Mouse (Mus musculus) neural tube, embryonic 10.5 days (tissue): Measurements from ENCODE around the gene Atrnl1.

Source experiments
- DNase-seq: peaks from one replicate; pipeline ENCODE4 v3.0.0-alpha.2; 2017; ENCODE audit warnings: low spot score; ENCODE audit errors: extremely low spot score

The Atrnl1 gene

DNA sequence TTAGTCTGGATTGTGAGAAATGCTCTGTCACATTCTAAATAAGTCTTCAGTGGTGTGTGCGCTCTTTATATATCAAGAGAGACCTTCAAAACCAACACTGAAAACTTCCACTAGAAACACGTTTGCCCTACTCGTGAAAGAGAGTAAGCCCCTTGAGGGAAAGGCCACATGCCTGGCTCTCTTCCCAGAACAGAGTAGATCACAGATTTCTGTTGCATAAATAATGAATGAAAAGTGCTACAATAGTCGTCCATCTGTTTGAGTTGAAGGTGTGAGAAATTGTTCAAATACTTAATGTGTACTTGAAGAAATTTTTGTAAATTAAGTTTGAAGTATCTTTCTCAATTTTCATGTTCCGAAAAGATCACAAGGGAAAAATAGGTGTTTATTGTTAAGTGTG lies 312.2 kb downstream of the Atrnl1 start:
- DNase-seq: no peak

DNA sequence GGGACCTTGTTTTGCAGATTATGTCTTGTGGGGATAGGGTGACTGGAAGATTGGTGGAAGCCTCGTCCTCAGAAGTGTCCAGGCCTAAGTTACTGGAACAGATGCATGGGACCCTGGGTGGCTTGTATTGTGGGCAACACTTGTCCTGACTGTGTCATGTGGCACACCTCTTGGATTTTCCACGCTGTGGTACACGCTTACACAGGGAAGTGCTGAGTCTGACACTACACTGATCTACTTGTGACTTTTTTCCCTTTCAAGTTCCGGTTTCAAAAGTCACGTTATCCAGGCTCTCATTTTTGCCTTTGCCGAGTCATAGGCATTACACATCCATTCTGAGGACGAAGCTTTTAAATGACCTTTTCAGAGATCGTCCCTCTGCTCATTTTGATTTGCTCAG lies 314.0 kb downstream of the Atrnl1 start:
- no peak for DNase-seq

DNA sequence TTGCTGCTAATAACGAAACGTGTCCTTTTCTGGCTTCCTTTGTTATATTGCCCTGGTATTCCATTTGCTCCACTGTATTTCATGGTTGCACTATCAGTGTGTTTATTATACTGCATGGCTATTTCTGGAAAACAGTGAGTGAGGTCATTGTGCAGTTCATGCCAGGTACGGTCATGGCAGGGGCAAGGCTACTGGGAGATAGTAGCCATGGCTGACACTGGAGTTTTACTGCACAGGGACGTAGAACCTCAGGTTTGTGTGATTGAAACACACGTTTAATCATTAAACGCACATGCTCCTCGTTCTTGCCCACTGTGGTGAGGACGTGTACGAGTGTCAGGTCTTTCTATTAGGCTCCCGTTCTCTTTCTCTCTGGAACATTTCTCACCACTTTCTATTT lies 314.8 kb downstream of the Atrnl1 start:
- DNase-seq: no peak

- DNase-seq: peak; percentile 27
These were observed 315.5 kb downstream of the Atrnl1 start for GRCm38 (mm10) chr19:57926164-57926860.

DNA sequence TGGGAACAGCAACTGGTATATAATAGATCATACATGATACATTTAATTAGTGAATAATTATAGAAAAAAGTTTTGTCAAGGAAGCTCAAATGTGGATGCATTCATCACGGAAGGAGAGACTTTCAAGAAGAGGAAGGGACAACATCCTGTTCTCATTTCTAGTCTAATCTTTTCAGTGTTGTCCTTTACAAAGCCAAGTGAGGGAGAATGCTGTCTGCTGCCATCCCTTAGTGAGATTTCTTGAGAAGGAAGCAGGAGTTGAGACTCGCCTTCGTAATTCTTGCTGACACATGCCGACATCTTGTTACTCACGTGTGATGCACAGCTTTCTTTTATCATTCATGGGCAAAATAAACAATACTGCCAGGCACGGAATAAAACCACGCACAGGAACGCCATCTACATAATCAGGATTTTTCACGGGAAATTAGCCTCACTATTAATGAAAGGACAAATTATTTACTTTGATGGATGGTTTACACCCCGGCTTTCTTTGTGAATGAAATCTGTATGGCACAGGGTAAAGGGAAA lies 316.2 kb downstream of the Atrnl1 start:
- DNase-seq: no peak

GRCm38 (mm10) chr19:57927566-57928523 lies 317.0 kb downstream of the Atrnl1 start:
- DNase-seq: no peak

DNA sequence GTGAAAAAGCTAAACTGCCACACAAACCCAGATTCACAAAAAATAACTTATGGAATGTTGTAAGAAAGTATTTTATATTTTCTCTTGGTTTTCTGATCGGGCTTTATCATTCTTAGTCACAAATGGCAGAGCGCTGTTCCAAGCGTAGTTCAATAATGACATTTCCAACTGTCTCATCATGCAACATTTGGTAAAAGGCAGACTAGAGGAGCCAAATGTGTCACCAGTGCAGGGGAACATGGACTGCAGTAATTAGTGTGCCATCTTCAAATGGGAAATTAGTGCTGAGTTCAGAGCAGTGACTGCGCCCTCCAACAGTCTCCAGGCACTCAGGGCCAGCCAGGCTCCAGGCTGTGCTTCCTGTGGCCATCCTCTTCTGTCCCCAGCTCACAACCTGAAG lies 320.8 kb downstream of the Atrnl1 start:
- no peak for DNase-seq

DNA sequence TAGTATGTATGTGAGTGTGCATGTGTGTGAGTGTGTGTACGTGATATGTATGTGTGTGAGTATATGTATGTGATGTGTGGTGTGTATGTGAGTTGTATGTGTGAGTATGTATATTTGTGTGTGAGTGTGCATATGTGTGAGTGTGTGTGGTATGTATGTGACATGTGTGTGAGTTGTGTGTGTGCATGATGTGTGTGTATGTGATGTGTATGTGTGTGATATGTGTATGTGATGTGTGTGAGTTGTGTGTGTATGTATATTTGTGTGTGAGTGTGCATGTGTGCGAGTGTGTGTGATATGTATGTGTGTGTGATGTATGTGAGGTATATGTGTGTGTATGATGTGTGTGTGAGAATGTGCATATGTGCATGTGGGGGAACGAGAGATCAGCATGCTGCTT lies 326.0 kb downstream of the Atrnl1 start:
- no peak for DNase-seq

GRCm38 (mm10) chr19:57939166-57939565 lies 328.3 kb downstream of the Atrnl1 start:
- DNase-seq: no peak

- no peak for DNase-seq
These were observed 330.7 kb downstream of the Atrnl1 start for GRCm38 (mm10) chr19:57941529-57941928.

DNA sequence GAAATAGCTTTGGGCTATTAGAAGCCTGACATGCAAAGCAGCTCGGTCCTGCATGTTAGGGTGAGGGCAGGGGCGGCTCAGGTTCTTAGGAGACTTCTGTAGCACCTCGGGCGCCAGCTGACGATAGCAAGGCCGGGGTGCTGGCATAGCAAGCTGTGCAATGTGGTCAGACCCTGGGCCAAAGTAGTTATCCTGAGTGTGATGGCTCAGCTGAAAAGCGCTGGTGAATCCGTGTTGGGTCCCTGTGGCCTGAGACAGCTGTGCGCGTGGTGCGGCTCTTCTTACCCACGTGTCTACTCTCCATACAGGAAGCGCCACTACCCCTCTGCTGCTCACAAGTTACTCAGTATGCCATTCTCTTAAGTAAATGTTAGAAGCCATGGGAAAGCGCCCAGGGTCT lies 331.4 kb downstream of the Atrnl1 start:
- no peak for DNase-seq

GRCm38 (mm10) chr19:57943308-57943707 lies 332.5 kb downstream of the Atrnl1 start:
- DNase-seq: no peak

DNA sequence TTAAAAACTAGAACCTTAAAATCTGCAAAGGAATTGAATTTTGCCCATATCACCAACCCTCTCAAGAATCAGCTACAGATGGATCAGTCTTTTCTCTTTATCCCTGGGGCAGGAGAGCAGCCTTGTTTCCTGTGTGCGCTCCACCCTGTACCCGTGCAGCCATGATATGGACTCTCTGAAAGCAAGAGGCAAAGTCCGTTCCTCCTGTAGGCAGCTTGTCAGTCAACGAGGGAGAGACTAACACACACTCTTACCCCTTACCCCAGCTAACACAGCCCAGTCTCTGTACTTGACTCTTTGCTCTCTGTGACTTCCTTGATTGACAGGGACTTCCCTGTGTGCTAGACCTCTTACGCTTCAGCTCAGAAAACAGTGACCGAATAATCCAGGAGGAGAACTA lies 333.8 kb downstream of the Atrnl1 start:
- DNase-seq: no peak

DNA sequence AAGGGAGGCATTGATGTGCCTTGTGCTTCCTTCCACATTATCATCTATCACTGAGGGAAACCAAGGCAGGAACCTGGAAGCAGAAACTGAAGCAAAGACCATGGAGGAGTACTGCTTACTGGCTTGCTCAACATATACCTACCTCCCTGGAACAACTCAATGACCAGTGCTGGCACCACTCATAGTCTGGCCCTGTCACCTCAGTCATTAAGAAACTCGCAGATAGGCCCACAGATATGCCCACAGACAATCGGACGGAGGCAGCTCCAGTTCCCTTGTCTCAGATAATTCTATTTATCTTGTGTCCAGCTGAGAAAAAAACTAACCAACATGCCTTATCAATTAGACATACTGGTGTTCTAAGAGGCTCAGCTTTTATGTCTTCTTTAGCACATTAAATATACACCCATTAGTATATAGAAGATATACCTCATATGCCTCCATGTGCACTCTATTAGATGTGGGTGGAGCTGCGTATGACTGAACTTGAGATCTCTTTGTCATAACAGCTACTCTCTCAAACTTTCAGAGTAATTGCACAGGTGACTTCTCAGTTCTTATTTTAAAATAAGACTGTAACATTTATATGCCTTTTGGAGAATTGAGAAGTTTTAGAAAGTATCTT lies 334.9 kb downstream of the Atrnl1 start:
- no peak for DNase-seq

GRCm38 (mm10) chr19:57948489-57948888 lies 337.7 kb downstream of the Atrnl1 start:
- no peak for DNase-seq

DNA sequence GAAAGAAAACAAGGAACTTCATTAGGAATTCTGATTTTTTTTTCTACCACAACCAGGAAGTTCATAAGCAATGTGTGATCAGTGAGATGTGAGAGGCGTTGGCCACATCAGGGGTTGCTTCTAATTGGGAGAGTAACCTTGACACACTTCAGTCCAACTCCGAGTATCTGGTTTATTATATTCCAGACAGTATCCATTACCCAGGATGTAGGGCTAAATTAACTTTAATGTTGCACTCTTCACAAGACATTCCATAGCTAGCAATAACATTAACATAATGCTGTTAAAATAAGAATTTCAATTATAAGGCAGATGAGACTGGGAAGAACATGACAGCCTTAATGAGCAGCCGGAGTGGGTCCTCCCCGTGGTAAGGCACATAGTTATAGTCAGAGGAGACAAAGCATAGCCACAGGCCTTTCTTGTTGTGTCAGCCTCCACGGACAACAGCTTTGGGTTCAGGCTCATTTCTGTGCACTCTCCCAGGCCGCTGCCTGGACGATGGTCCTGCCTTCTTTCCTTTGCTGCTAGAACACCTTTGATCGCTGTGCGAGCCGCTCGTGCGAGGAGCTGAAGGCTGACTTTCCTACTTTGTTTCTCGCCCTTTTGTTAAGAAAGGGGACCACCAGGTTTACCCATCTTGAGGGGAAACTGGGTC lies 338.6 kb downstream of the Atrnl1 start:
- DNase-seq: no peak

DNA sequence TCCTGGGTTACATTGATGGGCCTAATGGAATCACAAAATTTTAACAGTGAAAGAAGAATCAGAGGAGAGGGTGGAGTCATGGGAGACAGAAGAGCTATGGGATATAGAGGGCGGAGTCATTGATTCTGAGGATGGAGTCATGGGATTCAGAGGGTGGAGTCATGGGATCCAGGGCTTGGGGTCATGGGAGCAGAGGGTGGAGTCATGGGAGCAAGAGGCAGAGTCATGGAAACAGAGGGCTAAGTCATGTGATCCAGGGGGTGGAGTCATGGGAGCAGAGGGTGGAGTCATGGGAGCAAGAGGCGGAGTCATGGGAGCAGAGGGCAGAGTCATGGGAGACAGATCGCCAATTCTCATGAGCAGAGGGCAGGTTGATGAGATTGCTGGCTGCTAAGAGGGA lies 343.3 kb downstream of the Atrnl1 start:
- no peak for DNase-seq

DNA sequence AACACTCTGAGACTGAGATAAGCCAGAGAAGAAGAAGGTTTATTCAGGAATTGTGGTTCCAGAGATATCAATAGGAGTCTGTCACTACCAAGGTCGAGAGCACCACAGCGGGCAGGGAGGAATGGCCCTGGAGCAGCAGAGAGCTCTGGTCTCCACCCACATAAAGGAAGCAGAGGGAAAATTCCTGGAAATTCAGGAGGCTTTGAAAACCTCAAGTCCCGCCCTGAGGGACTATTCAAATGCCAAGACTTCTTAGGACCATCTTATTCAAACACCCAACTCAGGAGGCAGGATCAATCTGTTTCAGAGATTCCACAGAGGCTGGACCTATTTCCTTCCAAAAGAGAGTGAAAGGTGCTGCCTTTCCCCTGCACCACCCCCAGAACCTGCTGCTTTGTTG lies 345.6 kb downstream of the Atrnl1 start:
- DNase-seq: no peak

DNA sequence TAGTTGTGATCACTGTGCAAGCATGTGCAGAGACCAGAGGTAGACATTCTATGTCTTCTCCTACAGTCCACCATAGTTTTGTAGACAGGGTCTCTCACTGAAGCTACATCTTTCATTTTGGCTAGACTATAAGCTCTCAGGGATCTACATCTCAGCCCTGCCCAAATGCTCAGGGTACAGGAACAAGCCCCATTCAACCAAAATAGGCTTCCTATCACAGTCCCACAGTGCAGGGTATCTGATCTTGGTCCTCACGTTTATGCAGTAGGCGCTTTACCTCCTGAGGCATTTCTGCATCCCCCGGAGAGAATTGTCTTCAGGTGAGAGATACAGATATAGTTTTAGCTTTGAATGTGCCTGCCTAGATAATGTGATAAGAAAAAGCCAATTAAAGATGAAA lies 346.5 kb downstream of the Atrnl1 start:
- DNase-seq: no peak

DNA sequence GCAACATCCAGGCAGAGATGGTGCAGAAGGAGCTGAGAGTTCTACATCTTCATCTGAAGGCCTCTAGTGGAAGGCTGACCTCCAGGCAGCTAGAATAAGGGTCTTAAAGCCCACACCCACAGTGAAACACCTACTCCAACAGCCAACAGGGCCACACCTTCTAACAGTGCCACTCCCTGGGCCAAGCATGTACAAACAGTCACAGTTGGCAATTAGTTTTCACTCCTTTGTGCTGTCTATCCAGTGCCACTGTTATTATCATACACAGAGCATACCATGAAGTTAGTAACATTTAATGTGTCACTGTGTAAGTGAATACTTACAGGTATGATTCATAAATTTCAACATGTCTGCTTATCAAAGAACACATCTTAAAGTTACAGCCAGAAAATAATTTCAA lies 347.3 kb downstream of the Atrnl1 start:
- DNase-seq: no peak

- no peak for DNase-seq
These were observed 347.9 kb downstream of the Atrnl1 start for GRCm38 (mm10) chr19:57958726-57959125.
